Mouse (Mus musculus) kidney, adult 2 months (tissue): ENCODE measurements at regions not wholly inside any gene's neighbourhood (a gene's known extent, or its start where the extent isn't known, plus 50 kb on each side); places are given as distances from the start of the nearest gene placed in this dataset.

Source experiments
- CTCF ChIP-seq: fragments of 200-500 bp; conservative IDR thresholded peaks from 2 replicates; pipeline ENCODE4 v1.5.1; 2011; ENCODE audit warnings: low read depth, mild to moderate bottlenecking, control low read depth, low read length, moderate library complexity, mixed read lengths; ENCODE audit not compliant: insufficient read depth, insufficient read length
- POLR2A ChIP-seq: fragments of 200-500 bp; IDR thresholded peaks from one replicate; pipeline ENCODE4 v1.6.1; 2011; ENCODE audit warnings: low read depth, low read length, control low read depth

GRCm38 (mm10) chr4:10697225-10697836 is 177.0 kb upstream of the 2610301B20Rik start:
- TF ChIP-seq POLR2A = no peak
- TF ChIP-seq CTCF = no peak
